Mouse (Mus musculus) kidney, postnatal 0 days (tissue): ENCODE data around the gene Npc2. TPM values are rescaled to one million over a fixed set of nuclear protein-coding genes. Genes with fewer than 3 reads are reported as not detected.

Experiments used
- ATAC-seq: fragments of 200-750 bp; cut with Nextera tagmentation; replicated peaks from 2 replicates; pipeline ENCODE4 v1.8.0; 2017; ENCODE audit warnings: low read depth, moderate number of reproducible peaks, moderate TSS enrichment, moderate library complexity; ENCODE audit not compliant: low FRiP score
- DNase-seq: peaks from one replicate; pipeline ENCODE4 v3.0.0-alpha.2; 2016; ENCODE audit warnings: low spot score
- H3K27ac ChIP-seq: fragments of 300-500 bp; sonication (generic); 2 replicates; pipeline ENCODE4 v1.5.1; 2014; ENCODE audit warnings: mild to moderate bottlenecking
- H3K27me3 ChIP-seq: fragments of 300-500 bp; sonication (generic); 2 replicates; pipeline ENCODE4 v1.6.1; 2014; ENCODE audit warnings: low read length, mixed read lengths; ENCODE audit not compliant: insufficient read depth
- H3K36me3 ChIP-seq: fragments of 300-500 bp; sonication (generic); 2 replicates; pipeline ENCODE4 v1.6.1; 2014; ENCODE audit warnings: low read length, mixed read lengths; ENCODE audit not compliant: insufficient read depth
- H3K4me1 ChIP-seq: fragments of 300-500 bp; sonication (generic); replicated peaks from 2 replicates; pipeline ENCODE4 v1.6.1; 2014; ENCODE audit warnings: antibody characterized with exemption, low read length, mixed read lengths; ENCODE audit not compliant: insufficient read depth
- H3K4me2 ChIP-seq: fragments of 300-500 bp; sonication (generic); 2 replicates; pipeline ENCODE4 v1.6.1; 2014; ENCODE audit warnings: mild to moderate bottlenecking, low read length, moderate library complexity, mixed read lengths
- H3K4me3 ChIP-seq: fragments of 300-500 bp; sonication (generic); replicated peaks from 2 replicates; pipeline ENCODE4 v1.5.1; 2014; ENCODE audit warnings: low read depth, low read length
- H3K9ac ChIP-seq: fragments of 300-500 bp; sonication (generic); 2 replicates; pipeline ENCODE4 v1.6.1; 2014; ENCODE audit warnings: low read depth, low read length
- H3K9me3 ChIP-seq: fragments of 300-500 bp; sonication (generic); replicated peaks from 2 replicates; pipeline ENCODE4 v1.6.1; 2016; ENCODE audit warnings: low read length, inconsistent platforms, mixed read lengths
- CTCF ChIP-seq: IDR thresholded peaks from 2 replicates; pipeline ENCODE4 v1.5.1; 2016; ENCODE audit warnings: antibody characterized with exemption, low read depth, mild to moderate bottlenecking, moderate library complexity
- WGBS: fragments of 180-500 bp; shearing (Covaris S2); extraction: QIAGEN DNeasy Blood & Tissue Kit; methylation state at CpG from one replicate; pipeline ENCODE4 v1.1.7; 2014; 5-methylcytosine and 5-hydroxymethylcytosine counted together
- polyA plus RNA-seq: library from polyadenylated mRNA; unstranded; fragments of >200 nt; fragmentation: Nextera tagmentation; extraction: Ambion mirVana; gene quantifications from 2 replicates; pipeline ENCODE4 v1.2.1, GENCODE M21; 2015

Npc2 gene
- polyA plus RNA-seq, 1 experiment from 2014 or later = 70.5 TPM

DNA sequence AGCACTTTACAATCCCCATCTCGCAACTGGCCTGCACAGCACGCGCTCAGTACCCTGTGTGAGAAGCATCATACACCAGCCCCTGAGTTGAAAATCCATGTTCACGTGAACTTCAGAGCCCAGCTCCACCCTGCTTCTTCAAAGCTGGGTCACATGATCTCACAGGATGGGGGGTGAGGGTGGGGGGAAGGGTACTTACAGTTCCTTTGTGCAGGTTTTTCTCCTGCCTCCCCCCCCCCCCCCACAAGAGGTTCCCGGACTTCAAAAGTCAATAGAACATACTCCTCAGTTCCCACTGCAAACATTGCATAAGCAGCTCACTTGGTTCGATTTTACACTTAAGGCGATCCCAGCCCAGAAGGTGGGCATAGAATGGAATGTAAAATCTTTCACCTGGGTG is 3.3 kb downstream of the Npc2 start:
- no peak overlapping the region for H3K27ac ChIP-seq
- no peak overlapping the region for H3K9ac ChIP-seq
- H3K36me3 ChIP-seq = peaks cover 6% of the 10 kb centered on the region
- peaks cover 24% of the 10 kb centered on the region for H3K4me1 ChIP-seq
- H3K4me2 ChIP-seq = no peak overlapping the region
- H3K27me3 ChIP-seq = no peaks in the 10 kb centered on the region
- no peak overlapping the region for H3K4me3 ChIP-seq
- ATAC-seq = no peak
- no peaks in the 10 kb centered on the region for H3K9me3 ChIP-seq
- no peak for TF ChIP-seq CTCF
- DNase-seq = no peak
- 91% methylated on average over 7 of the region's 7 CpGs for WGBS

DNA sequence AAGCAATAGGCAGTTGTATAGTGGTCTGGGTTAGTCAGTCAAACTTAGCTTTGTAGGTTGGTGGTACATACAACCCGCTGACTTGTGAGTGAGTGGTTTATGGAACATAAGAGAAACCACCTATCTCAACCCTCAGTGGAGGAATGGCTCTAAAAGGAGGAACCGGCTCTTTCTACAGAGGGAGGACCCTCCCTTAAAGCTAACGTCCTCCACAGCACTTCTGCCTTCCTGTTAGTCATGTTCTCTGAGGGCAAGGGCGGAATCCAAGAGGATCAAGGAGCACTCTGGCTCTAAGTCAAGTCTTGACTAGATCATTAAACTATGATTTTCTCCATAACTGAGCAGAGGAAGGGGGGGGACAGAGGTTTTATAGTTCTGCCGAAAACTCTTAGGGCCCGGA is 5.4 kb downstream of the Npc2 start:
- WGBS = 72% methylated on average over 6 of the region's 6 CpGs
- no peak for TF ChIP-seq CTCF
- Histone ChIP-seq H3K27me3 (no peaks in the 10 kb centered on the region), H3K4me2 (no peak overlapping the region), H3K9ac (no peak overlapping the region), H3K27ac (no peak overlapping the region), H3K4me1 (peaks cover 13% of the 10 kb centered on the region), H3K4me3 (no peak overlapping the region), H3K9me3 (no peaks in the 10 kb centered on the region), H3K36me3 (peaks cover 13% of the 10 kb centered on the region)
- ATAC-seq (no peak), DNase-seq (no peak)

DNA sequence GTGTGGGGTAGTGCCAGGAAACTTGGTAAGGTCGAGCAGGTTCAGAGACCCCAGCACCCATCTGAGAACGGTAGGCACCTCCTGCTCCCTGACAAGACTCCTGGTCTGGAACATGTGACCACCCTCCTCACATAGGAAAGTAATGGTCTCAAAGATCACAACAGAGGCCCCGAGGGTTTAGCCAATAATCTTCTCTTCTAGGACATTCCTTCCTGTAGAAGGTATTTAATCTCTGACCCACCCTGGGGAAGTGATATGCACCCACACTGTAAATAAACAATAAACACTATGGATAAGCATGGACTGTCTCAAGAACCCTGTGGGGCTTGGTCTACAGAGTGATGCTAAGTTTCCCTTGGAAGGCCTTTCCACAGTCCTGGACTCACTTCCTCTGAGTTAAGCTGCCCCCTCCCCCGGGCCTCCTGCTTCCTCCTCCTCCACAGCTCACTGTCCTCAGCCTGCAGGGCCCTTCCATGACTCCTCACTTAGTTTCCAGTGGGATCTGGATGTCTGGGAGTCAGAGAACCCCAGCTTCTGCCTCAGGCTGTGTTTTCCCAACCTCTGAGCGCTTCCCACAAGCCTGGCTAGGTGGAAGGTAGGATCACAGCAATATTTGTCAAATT is 6.7 kb downstream of the Npc2 start:
- peak; percentile 57 for DNase-seq
- Histone ChIP-seq H3K4me1 (0 out of 2 replicates have a peak, but pooled peaks cover 7% of the 10 kb centered on the region), H3K27ac (no peak overlapping the region), H3K4me3 (no peak overlapping the region), H3K9ac (no peak overlapping the region), H3K4me2 (no peak overlapping the region), H3K27me3 (no peaks in the 10 kb centered on the region), H3K9me3 (no peaks in the 10 kb centered on the region), H3K36me3 (peaks cover 13% of the 10 kb centered on the region)
- 52% methylated on average over 5 of the region's 5 CpGs for WGBS
- no peak; the same call in 1 of the 2 replicates for ATAC-seq
- no peak for TF ChIP-seq CTCF

DNA sequence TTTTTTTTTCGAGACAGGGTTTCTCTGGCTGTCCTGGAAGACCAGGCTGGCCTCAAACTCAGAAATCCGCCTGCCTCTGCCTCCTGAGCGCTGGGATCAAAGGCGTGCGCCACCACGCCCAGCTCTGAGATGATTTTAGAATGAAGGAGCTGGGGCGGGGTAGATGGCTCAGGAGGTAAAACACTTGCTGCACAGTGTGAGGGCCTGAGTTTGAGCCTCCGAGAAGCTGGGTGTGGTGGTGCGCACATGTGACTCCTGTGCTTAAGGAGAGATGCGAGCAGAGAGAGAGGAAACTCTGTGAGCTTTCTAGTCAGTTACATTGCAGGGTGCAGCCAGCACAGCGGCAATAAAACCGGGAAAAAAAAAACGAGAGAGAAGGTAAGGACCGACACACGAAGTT is 7.4 kb downstream of the Npc2 start:
- DNase-seq (no peak), ATAC-seq (no peak)
- Histone ChIP-seq H3K27me3 (no peaks in the 10 kb centered on the region), H3K27ac (no peak overlapping the region), H3K36me3 (peaks cover 13% of the 10 kb centered on the region), H3K9ac (no peak overlapping the region), H3K9me3 (no peaks in the 10 kb centered on the region), H3K4me2 (no peak overlapping the region), H3K4me3 (no peak overlapping the region), H3K4me1 (0 out of 2 replicates have a peak, but pooled peaks cover 7% of the 10 kb centered on the region)
- 87% methylated on average over 15 of the region's 15 CpGs for WGBS
- TF ChIP-seq CTCF = no peak

DNA sequence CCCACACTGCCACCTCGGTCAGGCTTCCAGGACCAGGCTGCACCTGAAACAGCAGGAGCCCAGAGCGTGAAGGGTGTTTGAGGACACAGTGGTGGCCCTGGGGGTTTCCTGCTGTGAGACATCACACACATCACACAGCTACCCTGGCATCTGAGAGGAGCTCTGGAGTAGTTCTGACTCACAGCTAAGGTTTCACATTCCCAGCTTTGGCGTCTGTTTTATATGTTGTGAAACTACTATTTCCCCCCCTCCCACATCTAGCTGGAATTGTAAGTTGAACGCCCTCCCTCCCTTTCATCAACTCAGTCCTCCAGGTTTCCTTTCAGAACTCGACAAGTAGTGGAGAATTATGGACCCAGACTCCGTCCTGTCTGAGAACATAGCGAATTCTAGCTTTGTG is 8.2 kb downstream of the Npc2 start:
- Histone ChIP-seq H3K36me3 (peaks cover 13% of the 10 kb centered on the region), H3K4me3 (no peak overlapping the region), H3K4me2 (no peak overlapping the region), H3K27me3 (no peaks in the 10 kb centered on the region), H3K9me3 (no peaks in the 10 kb centered on the region), H3K4me1 (0 out of 2 replicates have a peak, but pooled peaks cover 7% of the 10 kb centered on the region), H3K27ac (no peak overlapping the region), H3K9ac (no peak overlapping the region)
- ATAC-seq (no peak), DNase-seq (no peak)
- no peak for TF ChIP-seq CTCF
- 64% methylated on average over 7 of the region's 7 CpGs for WGBS

DNA sequence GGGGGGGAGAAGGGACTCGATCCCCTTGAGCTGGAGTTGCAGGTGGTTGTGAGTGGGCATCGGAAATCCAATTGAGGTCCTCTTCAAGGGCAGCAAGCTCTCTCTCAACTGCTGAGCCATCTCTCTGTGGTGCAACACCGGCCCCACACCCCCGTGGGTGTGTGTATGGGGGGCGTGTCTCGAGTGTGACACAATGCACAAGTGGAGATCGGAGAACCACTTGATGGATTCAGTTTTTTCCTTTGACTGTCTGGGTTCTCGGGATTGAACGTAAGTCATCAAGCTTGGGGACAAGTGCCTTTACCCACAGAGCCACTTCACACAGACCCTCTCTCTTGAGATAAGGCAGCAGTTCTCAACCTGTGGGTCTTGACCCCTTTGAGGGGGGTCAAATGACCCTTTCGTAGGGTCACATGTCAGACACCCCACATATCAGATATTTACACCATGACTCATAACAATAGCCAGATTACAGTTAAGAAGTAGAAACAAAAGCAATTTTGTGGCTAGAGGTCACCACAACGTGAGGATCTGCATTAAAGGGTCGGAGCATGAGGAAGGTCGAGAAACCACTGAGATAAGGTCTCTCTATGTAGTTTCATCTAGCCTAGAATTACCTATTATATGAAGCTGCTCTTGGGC is 9.3 kb downstream of the Npc2 start:
- WGBS = 92% methylated on average over 13 of the region's 13 CpGs
- Histone ChIP-seq H3K4me3 (no peak overlapping the region), H3K36me3 (peaks cover 19% of the 10 kb centered on the region), H3K4me2 (no peak overlapping the region), H3K27ac (no peak overlapping the region), H3K9me3 (no peaks in the 10 kb centered on the region), H3K4me1 (0 out of 2 replicates have a peak, but pooled peaks cover 7% of the 10 kb centered on the region), H3K9ac (no peak overlapping the region), H3K27me3 (no peaks in the 10 kb centered on the region)
- no peak for ATAC-seq
- no peak for TF ChIP-seq CTCF
- DNase-seq = no peak

GRCm38 (mm10) chr12:84762532-84762931 is 10.4 kb downstream of the Npc2 start:
- H3K4me1 ChIP-seq = 0 out of 2 replicates have a peak, but pooled peaks cover 7% of the 10 kb centered on the region
- no peak overlapping the region for H3K4me2 ChIP-seq
- peaks cover 27% of the 10 kb centered on the region for H3K36me3 ChIP-seq
- no peak for TF ChIP-seq CTCF
- DNase-seq (no peak), ATAC-seq (no peak)
- H3K4me3 ChIP-seq = no peak overlapping the region
- 90% methylated on average over 5 of the region's 5 CpGs for WGBS
- no peaks in the 10 kb centered on the region for H3K27me3 ChIP-seq
- H3K9me3 ChIP-seq = no peaks in the 10 kb centered on the region
- H3K9ac ChIP-seq = no peak overlapping the region
- no peak overlapping the region for H3K27ac ChIP-seq
